Mouse (Mus musculus) left cerebral cortex, adult 11 months (tissue): ENCODE results near the gene Med15.
"Not testable (repeated sequence)": the region's sequence is repeated elsewhere in the genome, so short reads cannot be mapped to it uniquely, and the experiment has no call there.

ENCODE experiments used
- DNase-seq: peaks from one replicate; pipeline ENCODE4 v3.0.0; 2022; ENCODE audit warnings: low spot score

Med15 gene

GRCm38 (mm10) chr16:17614740-17615139 is 118.0 kb downstream of the Med15 start:
- DNase-seq, result not testable (repeated sequence)

GRCm38 (mm10) chr16:17611383-17611782 is 121.3 kb downstream of the Med15 start:
- no peak for DNase-seq

GRCm38 (mm10) chr16:17605684-17606083 is 127.0 kb downstream of the Med15 start:
- DNase-seq, result no peak

GRCm38 (mm10) chr16:17604941-17605340 is 127.8 kb downstream of the Med15 start:
- no peak for DNase-seq
